Mouse (Mus musculus) midbrain, embryonic 14.5 days (tissue): ENCODE measurements around the gene Olfr1396. TPM values are rescaled to one million over a fixed set of nuclear protein-coding genes. Genes with fewer than 3 reads are reported as not detected.
"Not testable (repeated sequence)": the region's sequence is repeated elsewhere in the genome, so short reads cannot be mapped to it uniquely, and the experiment has no call there.

ENCODE experiments used
- ATAC-seq: fragments of 200-750 bp; cut with Nextera tagmentation; 2 replicates; pipeline ENCODE4 v1.8.0; 2017; ENCODE audit warnings: moderate number of reproducible peaks, moderate library complexity; ENCODE audit not compliant: low FRiP score, low TSS enrichment
- DNase-seq: peaks from one replicate; pipeline ENCODE4 v3.0.0-alpha.2; 2015
- H3K27ac ChIP-seq: fragments of 300-500 bp; sonication (generic); replicated peaks from 2 replicates; pipeline ENCODE4 v1.5.1; 2014; ENCODE audit warnings: mild to moderate bottlenecking, low read depth, low read length, moderate library complexity
- H3K27me3 ChIP-seq: fragments of 300-500 bp; sonication (generic); 2 replicates; pipeline ENCODE4 v1.6.1; 2014; ENCODE audit warnings: low read length, control low read depth, mixed read lengths; ENCODE audit not compliant: control insufficient read depth, insufficient read depth
- H3K36me3 ChIP-seq: fragments of 300-500 bp; sonication (generic); 2 replicates; pipeline ENCODE4 v1.6.1; 2014; ENCODE audit warnings: low read length, control low read depth; ENCODE audit not compliant: control insufficient read depth, insufficient read depth
- H3K4me1 ChIP-seq: fragments of 300-500 bp; sonication (generic); 2 replicates; pipeline ENCODE4 v1.6.1; 2014; ENCODE audit warnings: mild to moderate bottlenecking, antibody characterized with exemption, low read length, control low read depth; ENCODE audit not compliant: control insufficient read depth, insufficient read depth
- H3K4me2 ChIP-seq: fragments of 300-500 bp; sonication (generic); 2 replicates; pipeline ENCODE4 v1.6.1; 2014; ENCODE audit warnings: mild to moderate bottlenecking, low read length, moderate library complexity
- H3K4me3 ChIP-seq: fragments of 300-500 bp; sonication (generic); replicated peaks from 2 replicates; pipeline ENCODE4 v1.5.1; 2014; ENCODE audit warnings: low read depth, low read length
- H3K9ac ChIP-seq: fragments of 300-500 bp; sonication (generic); replicated peaks from 2 replicates; pipeline ENCODE4 v1.6.1; 2014; ENCODE audit warnings: mild to moderate bottlenecking, low read length, moderate library complexity
- H3K9me3 ChIP-seq: fragments of 300-500 bp; sonication (generic); 2 replicates; pipeline ENCODE4 v1.6.1; 2016; ENCODE audit warnings: low read length, control low read depth, mixed read lengths; ENCODE audit not compliant: control insufficient read depth
- WGBS: fragments of 180-500 bp; shearing (Covaris S2); extraction: QIAGEN DNeasy Blood & Tissue Kit; methylation state at CpG from one replicate; pipeline ENCODE4 v1.1.7; 2014; 5-methylcytosine and 5-hydroxymethylcytosine counted together
- polyA plus RNA-seq: library from polyadenylated mRNA; unstranded; fragments of >200 nt; fragmentation: Nextera tagmentation; extraction: Ambion mirVana; gene quantifications from 2 replicates; pipeline ENCODE4 v1.2.1, GENCODE M21; 2014

Olfr1396 gene
- polyA plus RNA-seq, 1 experiment from 2014 or later: not detected

- Histone ChIP-seq H3K4me3 (no peak overlapping the region), H3K36me3 (no peaks in the 10 kb centered on the region), H3K27me3 (no peaks in the 10 kb centered on the region), H3K9me3 (no peaks in the 10 kb centered on the region), H3K27ac (no peak overlapping the region), H3K4me1 (no peaks in the 10 kb centered on the region), H3K4me2 (no peak overlapping the region), H3K9ac (no peak overlapping the region)
- ATAC-seq (no peak), DNase-seq (no peak)
- 74% methylated on average over 1 of the region's 1 CpGs for WGBS
Observed at GRCm38 (mm10) chr11:49077012-49077411, 37.7 kb downstream of the Olfr1396 start.

GRCm38 (mm10) chr11:49076001-49076757 lies 38.5 kb downstream of the Olfr1396 start, which contains the start of gene Ifi47:
Gene Ifi47, plus strand, starts transcription at chr11:49076587.
- H3K27me3 ChIP-seq, H3K4me2 ChIP-seq, H3K27ac ChIP-seq, H3K36me3 ChIP-seq, H3K4me1 ChIP-seq, ATAC-seq, H3K9ac ChIP-seq, DNase-seq, H3K9me3 ChIP-seq, H3K4me3 ChIP-seq: not testable (repeated sequence)
- WGBS: 77% methylated on average over 6 of the region's 6 CpGs

DNA sequence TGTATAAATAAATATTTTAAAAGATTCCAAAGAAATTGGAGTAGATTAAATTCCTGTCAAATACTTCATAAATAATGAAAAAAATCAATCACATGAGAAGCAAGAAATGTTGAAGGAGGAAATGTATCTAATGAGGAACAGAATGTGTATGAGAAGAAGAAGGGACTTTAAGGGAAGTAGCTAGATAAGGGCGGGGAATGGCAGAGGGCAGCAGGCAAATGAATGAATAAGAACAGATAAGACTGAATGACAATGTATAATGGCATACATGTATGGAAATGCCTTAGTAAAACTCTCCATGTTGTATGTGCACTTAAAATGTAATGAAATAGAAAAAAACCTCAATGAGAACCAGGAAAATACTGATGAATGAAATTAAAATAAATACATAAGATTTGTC lies 46.3 kb downstream of the Olfr1396 start:
- 88% methylated on average over 1 of the region's 1 CpGs for WGBS
- Histone ChIP-seq H3K4me3 (no peak overlapping the region), H3K27ac (no peak overlapping the region), H3K4me2 (no peak overlapping the region), H3K9me3 (no peaks in the 10 kb centered on the region), H3K9ac (no peak overlapping the region), H3K27me3 (no peaks in the 10 kb centered on the region), H3K4me1 (no peaks in the 10 kb centered on the region), H3K36me3 (no peaks in the 10 kb centered on the region)
- ATAC-seq: no peak
- no peak for DNase-seq

GRCm38 (mm10) chr11:49063713-49064469 lies 50.8 kb downstream of the Olfr1396 start, which contains the start of gene Tgtp2:
Gene Tgtp2, minus strand, starts transcription at chr11:49064206.
- not testable (repeated sequence) for H3K4me3 ChIP-seq, H3K9me3 ChIP-seq, DNase-seq, H3K4me1 ChIP-seq, H3K36me3 ChIP-seq, H3K27ac ChIP-seq, H3K4me2 ChIP-seq, ATAC-seq, H3K9ac ChIP-seq, H3K27me3 ChIP-seq
- WGBS: 86% methylated on average over 5 of the region's 5 CpGs

DNA sequence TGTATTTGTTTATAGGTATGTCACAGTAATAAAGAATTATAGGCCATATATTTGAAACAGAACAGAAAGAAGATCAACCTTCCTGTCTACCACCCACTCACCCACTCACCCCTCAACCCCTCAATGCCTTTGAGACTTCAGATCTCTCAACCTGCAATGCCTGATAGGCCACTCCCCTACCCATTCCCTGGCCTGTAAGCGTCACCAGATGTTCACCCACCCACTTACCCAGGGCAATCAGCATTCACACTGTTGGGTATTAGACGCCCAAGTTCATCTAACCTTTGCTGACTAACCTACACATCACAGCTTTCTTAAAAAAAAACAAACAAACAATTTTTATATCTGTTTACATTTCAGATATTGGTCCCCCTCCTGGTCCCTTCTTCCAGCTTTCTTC lies 52.8 kb downstream of the Olfr1396 start:
- not testable (repeated sequence) for H3K4me1 ChIP-seq, ATAC-seq, H3K36me3 ChIP-seq

DNA sequence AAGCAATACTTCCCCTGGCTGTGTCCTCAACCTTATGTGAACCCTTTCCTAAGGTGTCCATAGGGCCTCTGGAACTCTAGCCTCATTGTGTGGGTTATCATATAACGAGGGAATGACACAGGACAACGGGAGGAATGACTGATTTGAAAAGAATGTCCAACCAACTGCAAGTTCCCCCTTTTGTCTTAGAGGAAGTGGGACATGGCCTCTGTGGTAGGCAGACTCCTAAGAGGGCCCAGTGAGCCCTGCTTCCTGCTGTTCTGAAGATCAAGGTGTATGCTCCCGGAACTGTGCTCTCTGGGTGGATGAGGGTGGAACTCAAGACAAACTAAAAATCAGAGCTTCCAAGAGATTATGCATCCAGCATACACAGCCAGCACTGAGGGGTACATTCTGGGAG lies 54.6 kb downstream of the Olfr1396 start:
- H3K36me3 ChIP-seq, H3K4me1 ChIP-seq, H3K4me2 ChIP-seq, H3K4me3 ChIP-seq, DNase-seq, H3K9ac ChIP-seq, H3K27me3 ChIP-seq, H3K27ac ChIP-seq, ATAC-seq, H3K9me3 ChIP-seq: not testable (repeated sequence)
- WGBS: 71% methylated on average over 2 of the region's 3 CpGs

More for the DNA sequence above, 52.8 kb downstream of the Olfr1396 start:
- H3K9me3 ChIP-seq, H3K27me3 ChIP-seq, H3K9ac ChIP-seq, H3K4me2 ChIP-seq, H3K27ac ChIP-seq, DNase-seq, H3K4me3 ChIP-seq: not testable (repeated sequence)
- 94% methylated on average over 1 of the region's 2 CpGs for WGBS

Other genes starting within 250 kb of the Olfr1396 start
- 1.4 and 5.0 TPM in 2 replicates for gene Irgm1, start 243.2 kb downstream of the Olfr1396 start, polyA plus RNA-seq
- 0.34 TPM in 1 of 2 replicates, not detected in the other for gene Gm5431, start 212.7 kb downstream of the Olfr1396 start, polyA plus RNA-seq
- gene Psme2b, start 168.7 kb downstream of the Olfr1396 start, polyA plus RNA-seq: 1.4 and 1.7 TPM in 2 replicates
- gene Olfr56, start 136.0 kb downstream of the Olfr1396 start, polyA plus RNA-seq: not detected in 2 replicates
- 0.39 TPM in 1 of 2 replicates, not detected in the other for gene 9930111J21Rik1, start 135.5 kb downstream of the Olfr1396 start, polyA plus RNA-seq
- not detected in 2 replicates for gene Gm12185, start 122.6 kb downstream of the Olfr1396 start, polyA plus RNA-seq
- gene Tgtp1, start 120.7 kb downstream of the Olfr1396 start, polyA plus RNA-seq: 0.74 TPM in 1 of 2 replicates, not detected in the other
- 0.04 and 0.46 TPM in 2 replicates for gene 9930111J21Rik2, start 63.6 kb downstream of the Olfr1396 start, polyA plus RNA-seq
- gene Tgtp2, start 50.7 kb downstream of the Olfr1396 start, polyA plus RNA-seq: 0.76 TPM in 1 of 2 replicates, not detected in the other
- gene Ifi47, start 38.3 kb downstream of the Olfr1396 start, polyA plus RNA-seq: 0.16 and 3.5 TPM in 2 replicates
- not detected in 2 replicates for gene Olfr1395, start 27.4 kb upstream of the Olfr1396 start, polyA plus RNA-seq
- gene Olfr1394, start 39.5 kb upstream of the Olfr1396 start, polyA plus RNA-seq: not detected in 2 replicates
- gene Btnl9, start 72.3 kb upstream of the Olfr1396 start, polyA plus RNA-seq: not detected in 2 replicates
- 37.3 and 61.7 TPM in 2 replicates for gene Zfp62, start 88.4 kb upstream of the Olfr1396 start, polyA plus RNA-seq
- gene Mgat1, start 129.3 kb upstream of the Olfr1396 start, polyA plus RNA-seq: 27.0 and 27.9 TPM in 2 replicates
- gene Olfr1393, start 163.4 kb upstream of the Olfr1396 start, polyA plus RNA-seq: 0.22 TPM in 1 of 2 replicates, not detected in the other
- gene Olfr1392, start 170.4 kb upstream of the Olfr1396 start, polyA plus RNA-seq: 0.07 TPM in 1 of 2 replicates, not detected in the other
- not detected in 2 replicates for gene Olfr10, start 189.9 kb upstream of the Olfr1396 start, polyA plus RNA-seq
- gene Olfr1391, start 207.9 kb upstream of the Olfr1396 start, polyA plus RNA-seq: not detected in 2 replicates
- not detected in 2 replicates for gene Olfr1390, start 220.3 kb upstream of the Olfr1396 start, polyA plus RNA-seq